Mouse (Mus musculus) neutrophil, adult 5-6 weeks (primary cell): ENCODE data around the gene Fopnl. TPM values are rescaled to one million over a fixed set of nuclear protein-coding genes. Genes with fewer than 3 reads are reported as not detected.

Experiments
- ATAC-seq: fragments of 151-379, 151-347 bp; 2 replicates; pipeline ENCODE4 v1.8.0; 2017; ENCODE audit warnings: mild to moderate bottlenecking, moderate TSS enrichment; ENCODE audit not compliant: insufficient number of reproducible peaks, poor library complexity, low FRiP score, severe bottlenecking; ENCODE audit errors: extremely low read depth
- total RNA-seq: library from RNA; stranded (forward); fragments of 200-1000 nt; gene quantifications from 2 replicates; pipeline ENCODE4 v1.2.3, GENCODE M21; 2017

The Fopnl gene
- total RNA-seq, 1 experiment from 2014 or later = 35.4 TPM

- no peak for ATAC-seq
Observed at GRCm38 (mm10) chr16:14309833-14310232, 7.4 kb downstream of the Fopnl start.

GRCm38 (mm10) chr16:14308245-14309073, 8.7 kb downstream of the Fopnl start:
- no peak for ATAC-seq

GRCm38 (mm10) chr16:14307373-14307772, 9.8 kb downstream of the Fopnl start:
- ATAC-seq = no peak

- no peak for ATAC-seq
Observed at GRCm38 (mm10) chr16:14306451-14306850, 10.8 kb downstream of the Fopnl start.

GRCm38 (mm10) chr16:14304791-14305190, 12.4 kb downstream of the Fopnl start:
- ATAC-seq = no peak

GRCm38 (mm10) chr16:14303676-14304075, 13.5 kb downstream of the Fopnl start:
- ATAC-seq = no peak

- ATAC-seq = no peak
Observed at GRCm38 (mm10) chr16:14303148-14303547, 14.1 kb downstream of the Fopnl start.

GRCm38 (mm10) chr16:14298461-14298860, 18.7 kb downstream of the Fopnl start:
- ATAC-seq = no peak

- ATAC-seq = no peak
Observed at GRCm38 (mm10) chr16:14297746-14298145, 19.5 kb downstream of the Fopnl start.

GRCm38 (mm10) chr16:14297137-14297536, 20.1 kb downstream of the Fopnl start:
- ATAC-seq = no peak

GRCm38 (mm10) chr16:14296544-14297124, 20.6 kb downstream of the Fopnl start:
- ATAC-seq = no peak

- no peak for ATAC-seq
Observed at GRCm38 (mm10) chr16:14295291-14295690, 21.9 kb downstream of the Fopnl start.

- ATAC-seq = no peak
Observed at GRCm38 (mm10) chr16:14292205-14293199, 24.7 kb downstream of the Fopnl start.

GRCm38 (mm10) chr16:14291223-14291622, 26.0 kb downstream of the Fopnl start, which contains the start of gene Myh11:
Myh11 (minus strand) TSS chr16:14291372.
- no peak for ATAC-seq

- ATAC-seq = no peak
Observed at GRCm38 (mm10) chr16:14272374-14272965, 44.7 kb downstream of the Fopnl start.

GRCm38 (mm10) chr16:14265203-14265920, 51.8 kb downstream of the Fopnl start:
- no peak for ATAC-seq

- ATAC-seq = no peak
Observed at GRCm38 (mm10) chr16:14264504-14264903, 52.7 kb downstream of the Fopnl start.

GRCm38 (mm10) chr16:14263241-14263640, 54.0 kb downstream of the Fopnl start:
- no peak for ATAC-seq
